Mouse (Mus musculus) myocyte (in vitro differentiated cells): ENCODE measurements around the gene Tmem132e. TPM values are rescaled to one million over a fixed set of nuclear protein-coding genes. Genes with fewer than 3 reads are reported as not detected.

ENCODE experiments used
- H3K27me3 ChIP-seq: one replicate; pipeline ENCODE4 v1.6.1; 2011; ENCODE audit not compliant: control insufficient read depth, insufficient read depth, insufficient read length
- H3K36me3 ChIP-seq: one replicate; pipeline ENCODE4 v1.6.1; 2011; ENCODE audit not compliant: control insufficient read depth, insufficient read depth
- H3K4me2 ChIP-seq: one replicate; pipeline ENCODE4 v1.6.1; 2011; ENCODE audit warnings: low read depth, control low read depth
- H3K4me3 ChIP-seq: one replicate; pipeline ENCODE4 v1.5.1; 2011; ENCODE audit warnings: mild to moderate bottlenecking, control low read depth, moderate library complexity
- H3K79me2 ChIP-seq: one replicate; pipeline ENCODE4 v1.6.1; 2011; ENCODE audit not compliant: control insufficient read depth, insufficient read depth
- H3ac ChIP-seq: one replicate; pipeline ENCODE4 v1.6.1; 2011; ENCODE audit not compliant: control insufficient read depth, insufficient read length
- CEBPB ChIP-seq: IDR thresholded peaks from 2 replicates; pipeline ENCODE4 v1.6.1; 2011; ENCODE audit warnings: mild to moderate bottlenecking, moderate library complexity; ENCODE audit not compliant: poor library complexity, insufficient read depth, severe bottlenecking
- E2F4 ChIP-seq: IDR thresholded peaks from one replicate; pipeline ENCODE4 v1.6.1; 2011; ENCODE audit warnings: mild to moderate bottlenecking, control low read depth, moderate library complexity; ENCODE audit not compliant: insufficient read depth
- MAX ChIP-seq: IDR thresholded peaks from one replicate; pipeline ENCODE4 v1.6.1; 2011; ENCODE audit warnings: low read depth, mild to moderate bottlenecking, control low read depth
- MYOD1 ChIP-seq, 3 experiments: IDR thresholded peaks; one replicate each; pipeline ENCODE4 v1.6.1; 2011; ENCODE audit warnings: control low read depth in 2 of 3, low read depth in 2 of 3, mild to moderate bottlenecking in 2 of 3, moderate library complexity in 1 of 3; ENCODE audit not compliant: insufficient read length in 2 of 3, control insufficient read depth in 1 of 3
- MYOG ChIP-seq, 3 experiments: IDR thresholded peaks; one replicate each; pipeline ENCODE4 v1.6.1; 2011; ENCODE audit warnings: control low read depth in 2 of 3, low read depth in 2 of 3, mild to moderate bottlenecking in 2 of 3; ENCODE audit not compliant: insufficient read length in 2 of 3, control insufficient read depth in 1 of 3, insufficient read depth in 1 of 3
- POLR2A ChIP-seq: IDR thresholded peaks from one replicate; pipeline ENCODE4 v1.6.1; 2011; ENCODE audit warnings: low read depth, mild to moderate bottlenecking, control low read depth, moderate library complexity; ENCODE audit not compliant: insufficient read length
- POLR2AphosphoS2 ChIP-seq: IDR thresholded peaks from one replicate; pipeline ENCODE4 v1.6.1; 2011; ENCODE audit warnings: low read depth, control low read depth; ENCODE audit not compliant: insufficient read length
- REST ChIP-seq: IDR thresholded peaks from one replicate; pipeline ENCODE4 v1.6.1; 2011; ENCODE audit warnings: mild to moderate bottlenecking, control low read depth, moderate library complexity; ENCODE audit not compliant: insufficient read depth, insufficient read length
- SRF ChIP-seq: IDR thresholded peaks from one replicate; pipeline ENCODE4 v1.6.1; 2011; ENCODE audit warnings: low read depth; ENCODE audit not compliant: control insufficient read depth, insufficient read length
- TCF12 ChIP-seq: IDR thresholded peaks from one replicate; pipeline ENCODE4 v1.6.1; 2011; ENCODE audit warnings: mild to moderate bottlenecking, control low read depth; ENCODE audit not compliant: poor library complexity, insufficient read depth, severe bottlenecking
- TCF3 ChIP-seq: IDR thresholded peaks from one replicate; pipeline ENCODE4 v1.6.1; 2011; ENCODE audit warnings: low read depth, control low read depth; ENCODE audit not compliant: insufficient read length
- USF1 ChIP-seq: IDR thresholded peaks from one replicate; pipeline ENCODE4 v1.6.1; 2011; ENCODE audit warnings: low read depth, mild to moderate bottlenecking, control low read depth, moderate library complexity
- polyA plus RNA-seq: library from polyadenylated mRNA; unstranded; fragments of >200 nt; fragmentation: generic; extraction: Trizol; gene quantifications from one replicate; pipeline ENCODE4 v1.2.1, GENCODE M21; 2012; ENCODE audit warnings: missing spikeins

The Tmem132e gene
- polyA plus RNA-seq, 1 experiment = not detected

GRCm38 (mm10) chr11:82387711-82388341 is 874 bp upstream of the Tmem132e start:
- H3K27me3 ChIP-seq = peaks cover 61% of the 10 kb centered on the region
- no peaks in the 10 kb centered on the region for H3K36me3 ChIP-seq
- TF ChIP-seq MAX = no peak
- TF ChIP-seq CEBPB = no peak
- no peak for TF ChIP-seq E2F4
- no peak for TF ChIP-seq MYOD1 (IDR thresholded peaks at IDR 0.05; ENCODE audit: control insufficient read depth in 1 of 3, insufficient read length in 2 of 3, low read depth in 2 of 3)
- TF ChIP-seq MYOG (IDR thresholded peaks at IDR 0.05; ENCODE audit: control insufficient read depth in 1 of 3, insufficient read depth in 1 of 3, insufficient read length in 2 of 3, low read depth in 2 of 3) = no peak
- no peak for TF ChIP-seq REST
- no peak for TF ChIP-seq TCF12
- no peak for TF ChIP-seq TCF3
- TF ChIP-seq POLR2A = no peak
- no peak for TF ChIP-seq POLR2AphosphoS2
- no peak for TF ChIP-seq USF1
- no peak for TF ChIP-seq SRF
- H3K79me2 ChIP-seq = no peaks in the 10 kb centered on the region
- no peak overlapping the region for H3K4me2 ChIP-seq
- no peak overlapping the region for H3ac ChIP-seq
- no peak overlapping the region for H3K4me3 ChIP-seq

GRCm38 (mm10) chr11:82389396-82390291 is 944 bp downstream of the Tmem132e start:
- no peak overlapping the region for H3K4me2 ChIP-seq
- peaks cover 61% of the 10 kb centered on the region for H3K27me3 ChIP-seq
- no peak for TF ChIP-seq MYOG (IDR thresholded peaks at IDR 0.05; ENCODE audit: control insufficient read depth in 1 of 3, insufficient read depth in 1 of 3, insufficient read length in 2 of 3, low read depth in 2 of 3)
- no peak for TF ChIP-seq USF1
- TF ChIP-seq MYOD1 (IDR thresholded peaks at IDR 0.05; ENCODE audit: control insufficient read depth in 1 of 3, insufficient read length in 2 of 3, low read depth in 2 of 3) = no peak
- no peak for TF ChIP-seq REST
- TF ChIP-seq CEBPB = no peak
- no peak for TF ChIP-seq POLR2A
- no peak for TF ChIP-seq TCF12
- TF ChIP-seq E2F4 = no peak
- TF ChIP-seq POLR2AphosphoS2 = no peak
- no peak for TF ChIP-seq TCF3
- no peak for TF ChIP-seq MAX
- TF ChIP-seq SRF = no peak
- H3K4me3 ChIP-seq = no peak overlapping the region
- no peaks in the 10 kb centered on the region for H3K79me2 ChIP-seq
- no peak overlapping the region for H3ac ChIP-seq
- H3K36me3 ChIP-seq = no peaks in the 10 kb centered on the region

GRCm38 (mm10) chr11:82392341-82392740 is 3.6 kb downstream of the Tmem132e start:
- no peak overlapping the region for H3ac ChIP-seq
- TF ChIP-seq REST (no peak), TCF3 (no peak), SRF (no peak), USF1 (no peak), POLR2A (no peak), POLR2AphosphoS2 (no peak), MYOD1 (IDR thresholded peaks at IDR 0.05; ENCODE audit: control insufficient read depth in 1 of 3, insufficient read length in 2 of 3, low read depth in 2 of 3) (no peak), MAX (no peak), TCF12 (no peak)
- H3K4me2 ChIP-seq = no peak overlapping the region
- H3K36me3 ChIP-seq = no peaks in the 10 kb centered on the region
- no peaks in the 10 kb centered on the region for H3K79me2 ChIP-seq
- peaks cover 42% of the 10 kb centered on the region for H3K27me3 ChIP-seq
- H3K4me3 ChIP-seq = no peak overlapping the region

GRCm38 (mm10) chr11:82399621-82400020 is 10.9 kb downstream of the Tmem132e start:
- Histone ChIP-seq H3K4me2 (no peak overlapping the region), H3ac (no peak overlapping the region), H3K36me3 (no peaks in the 10 kb centered on the region), H3K4me3 (no peak overlapping the region), H3K79me2 (no peaks in the 10 kb centered on the region), H3K27me3 (no peaks in the 10 kb centered on the region)
- TF ChIP-seq MYOG (IDR thresholded peaks at IDR 0.05; ENCODE audit: control insufficient read depth in 1 of 3, insufficient read depth in 1 of 3, insufficient read length in 2 of 3, low read depth in 2 of 3) = no peak
- TF ChIP-seq USF1 = no peak
- TF ChIP-seq POLR2A = no peak
- no peak for TF ChIP-seq REST
- no peak for TF ChIP-seq TCF3
- no peak for TF ChIP-seq CEBPB
- TF ChIP-seq SRF = no peak
- no peak for TF ChIP-seq MYOD1 (IDR thresholded peaks at IDR 0.05; ENCODE audit: control insufficient read depth in 1 of 3, insufficient read length in 2 of 3, low read depth in 2 of 3)
- TF ChIP-seq E2F4 = no peak
- TF ChIP-seq TCF12 = no peak
- TF ChIP-seq MAX = no peak
- TF ChIP-seq POLR2AphosphoS2 = no peak
